Mouse (Mus musculus) v-Abl transformed pro-B cells (cell line): ENCODE measurements around the gene Tubgcp2.

Source experiments
- in situ Hi-C, 2 experiments: fragments of 400-800 bp; cut with MboI; formaldehyde crosslinking; loops; one replicate each; pipeline ENCODE4 v1.15.1; 2025; ENCODE audit not compliant: unreplicated experiment in 2 of 2

The Tubgcp2 gene

GRCm38 (mm10) chr7:139956658-139957057, 79.8 kb downstream of the Tubgcp2 start:
- in situ Hi-C loops = loop anchor here in 1 of 2 experiments (25.0 kb wide), 1 partner anchor 831 kb away; the partner anchor contains the start of gene Syce1

- in situ Hi-C loops = loop anchor here in 1 of 2 experiments (25.0 kb wide), 1 partner anchor 832 kb away; the partner anchor contains the start of gene Syce1
Observed at GRCm38 (mm10) chr7:139955505-139955904, 81.0 kb downstream of the Tubgcp2 start.

GRCm38 (mm10) chr7:139951991-139952633, 84.4 kb downstream of the Tubgcp2 start:
- in situ Hi-C loops = loop anchor here in 1 of 2 experiments (25.0 kb wide), 1 partner anchor 835 kb away; the partner anchor contains the start of gene Syce1

- in situ Hi-C loops = loop anchor here in 1 of 2 experiments (25.0 kb wide), 1 partner anchor 836 kb away; the partner anchor contains the start of gene Syce1
Observed at GRCm38 (mm10) chr7:139951079-139951478, 85.4 kb downstream of the Tubgcp2 start.

- in situ Hi-C loops = loop anchor here in 1 of 2 experiments (25.0 kb wide), 1 partner anchor 837 kb away; the partner anchor contains the start of gene Syce1
Observed at GRCm38 (mm10) chr7:139950283-139950971, 86.0 kb downstream of the Tubgcp2 start.

GRCm38 (mm10) chr7:139949893-139950282, 86.6 kb downstream of the Tubgcp2 start:
- in situ Hi-C loops = loop anchor here in 1 of 2 experiments (25.0 kb wide), 1 partner anchor 837 kb away; the partner anchor contains the start of gene Syce1

GRCm38 (mm10) chr7:139946032-139946431, 90.4 kb downstream of the Tubgcp2 start:
- in situ Hi-C loops = no loop called here
